ENCODE assay signal across 30 mouse cellular contexts in the genomic region with DNA sequence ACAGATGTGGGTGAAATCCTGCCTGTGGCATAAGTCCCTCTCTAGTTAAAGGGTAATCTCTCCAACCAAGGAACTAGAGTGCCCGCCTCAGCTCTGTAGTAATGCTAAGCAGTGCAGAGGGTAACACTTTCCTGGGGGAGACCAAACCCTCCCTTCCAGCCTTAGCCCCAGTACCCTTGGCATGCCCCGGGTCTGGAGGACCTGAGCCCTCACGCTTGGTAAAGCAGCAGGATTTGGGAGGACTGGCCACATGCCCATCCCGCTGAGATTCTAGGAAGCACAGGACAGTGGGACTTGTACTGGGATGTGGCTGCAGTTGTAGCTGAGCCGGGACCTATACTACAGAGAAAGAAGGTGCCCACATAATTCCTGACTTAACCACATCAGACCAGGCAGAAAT. TPM values are rescaled to one million over a fixed set of nuclear protein-coding genes. Genes with fewer than 3 reads are reported as not detected.
DNase-seq lines count a peak whose midpoint lies in the region; ATAC-seq and TF ChIP-seq lines count a peak whose summit lies in the region.
"Had no signal": no experiment of that assay in that cellular context is flagged by ENCODE, and none has a peak within 500 bp of the region (broad histone marks: within the 10 kb centered on the region; RNA-seq: fewer than 3 reads in every experiment).

No protein-coding gene starts in this region.

- no peaks in the 10 kb centered on the region for H3K4me1 ChIP-seq in cerebellum, adult 2 months (ENCODE audit: control insufficient read depth, insufficient read depth, low read length)
- peaks cover 27% of the 10 kb centered on the region for H3K4me1 ChIP-seq in kidney, adult 2 months (ENCODE audit: control insufficient read depth, insufficient read depth, low read length)
- H3K4me1 ChIP-seq in limb, embryonic 11.5 days (ENCODE audit: control insufficient read depth, insufficient read depth, low read length): peaks cover 2% of the 10 kb centered on the region; the same call in 1 of the 2 replicates
- H3K4me1 ChIP-seq in limb, embryonic 10.5 days: peaks cover 34% of the 10 kb centered on the region
- H3K4me1 ChIP-seq in midbrain, embryonic 13.5 days (replicated peaks): 0 out of 2 replicates have a peak, but pooled peaks cover 7% of the 10 kb centered on the region

- no peak overlapping the region for H3K9ac ChIP-seq in limb, embryonic 11.5 days (ENCODE audit: low read length)
- H3K9ac ChIP-seq in midbrain, embryonic 13.5 days (replicated peaks): no peak overlapping the region
- H3K9ac ChIP-seq: forebrain, postnatal 0 days; heart, embryonic 15.5 days; hindbrain, embryonic 12.5 days; liver, embryonic 15.5 days; lung, embryonic 15.5 days had no signal

- TF ChIP-seq POLR2A in cerebellum, adult 2 months (IDR thresholded peaks at IDR 0.05; ENCODE audit: borderline replicate concordance, insufficient read depth, low read length): no peak
- TF ChIP-seq POLR2A in kidney, adult 2 months (IDR thresholded peaks at IDR 0.05; ENCODE audit: low read depth, low read length): no peak

- ATAC-seq in limb, embryonic 11.5 days (ENCODE audit: insufficient number of reproducible peaks, low FRiP score, low TSS enrichment, low read depth): no peak; the same call in 1 of the 2 replicates
- ATAC-seq in midbrain, embryonic 13.5 days: no peak
- ATAC-seq: forebrain, postnatal 0 days; hindbrain, postnatal 0 days; intestine, postnatal 0 days; midbrain, embryonic 16.5 days had no signal

- no peaks in the 10 kb centered on the region for H3K36me3 ChIP-seq in kidney, adult 2 months (ENCODE audit: control insufficient read depth, insufficient read depth, low read length)
- no peaks in the 10 kb centered on the region for H3K36me3 ChIP-seq in limb, embryonic 11.5 days (ENCODE audit: control insufficient read depth, insufficient read depth, low read length)
- H3K36me3 ChIP-seq in limb, embryonic 10.5 days: no peaks in the 10 kb centered on the region
- H3K36me3 ChIP-seq in midbrain, embryonic 13.5 days: no peaks in the 10 kb centered on the region
- H3K36me3 ChIP-seq: heart, embryonic 15.5 days; hindbrain, embryonic 12.5 days; liver, embryonic 15.5 days; lung, embryonic 15.5 days had no signal

- DNase-seq in cerebellum, postnatal 10 days: peak; percentile 27 to 49
- DNase-seq in cerebellum, adult 2 months: no peak
- peak; percentile 63 for DNase-seq in kidney, adult 2 months
- DNase-seq in kidney, adult 11 months: no peak
- peak; percentile 19 for DNase-seq in limb, embryonic 11.5 days (ENCODE audit: low spot score)
- no peak for DNase-seq in limb, embryonic 10.5 days (ENCODE audit: low spot score)
- peak; percentile 56 to 77 for DNase-seq in kidney, postnatal 25 days
- DNase-seq: adrenal gland, postnatal 25 days; cerebellum, adult 11-12 months; cerebellum, postnatal 14 days; forebrain, postnatal 0 days; liver; right cerebral cortex, postnatal 4 days; thymus, adult 2 months; thymus, postnatal 36 days had no signal

- TF ChIP-seq CTCF in cerebellum, adult 2 months (IDR thresholded peaks at IDR 0.05; ENCODE audit: borderline replicate concordance, insufficient read depth, low read depth, low read length): no peak
- no peak for TF ChIP-seq CTCF in kidney, adult 2 months (conservative IDR thresholded peaks at IDR 0.05; ENCODE audit: insufficient read depth, insufficient read length, low read depth, low read length)

- H3K27ac ChIP-seq in cerebellum, adult 2 months (ENCODE audit: insufficient read depth, low read length): no peak overlapping the region
- no peak overlapping the region for H3K27ac ChIP-seq in kidney, adult 2 months (ENCODE audit: insufficient read depth, low read depth, low read length)
- no peak overlapping the region for H3K27ac ChIP-seq in limb, embryonic 11.5 days (replicated peaks; ENCODE audit: low read depth, low read length)
- no peak overlapping the region for H3K27ac ChIP-seq in limb, embryonic 10.5 days
- no peak overlapping the region for H3K27ac ChIP-seq in midbrain, embryonic 13.5 days
- H3K27ac ChIP-seq: heart, embryonic 10.5 days; heart, embryonic 15.5 days; hindbrain, embryonic 12.5 days; hindbrain, postnatal 0 days; liver, embryonic 15.5 days; lung, embryonic 15.5 days; midbrain, embryonic 10.5 days; stomach, postnatal 0 days had no signal

- no peak overlapping the region for H3K4me3 ChIP-seq in cerebellum, adult 2 months (replicated peaks; ENCODE audit: insufficient read depth, low read depth, low read length)
- no peak overlapping the region for H3K4me3 ChIP-seq in kidney, adult 2 months (ENCODE audit: insufficient read depth, low read depth, low read length)
- no peak overlapping the region for H3K4me3 ChIP-seq in limb, embryonic 11.5 days (ENCODE audit: low read depth, low read length)
- no peak overlapping the region for H3K4me3 ChIP-seq in limb, embryonic 10.5 days
- no peak overlapping the region for H3K4me3 ChIP-seq in midbrain, embryonic 13.5 days (replicated peaks)
- H3K4me3 ChIP-seq: erythroblast, embryonic 14.5 days; heart, embryonic 10.5 days; heart, embryonic 15.5 days; hindbrain, embryonic 12.5 days; liver, embryonic 15.5 days; lung, embryonic 15.5 days; midbrain, embryonic 10.5 days had no signal

- no peak overlapping the region for H3K4me2 ChIP-seq in limb, embryonic 11.5 days (ENCODE audit: low read depth, severe bottlenecking)
- H3K4me2 ChIP-seq in midbrain, embryonic 13.5 days (replicated peaks): no peak overlapping the region
- H3K4me2 ChIP-seq: heart, embryonic 15.5 days; hindbrain, embryonic 12.5 days; liver, embryonic 15.5 days; lung, embryonic 15.5 days had no signal

- no peaks in the 10 kb centered on the region for H3K9me3 ChIP-seq in limb, embryonic 11.5 days (ENCODE audit: control insufficient read depth, low read length)
- H3K9me3 ChIP-seq in limb, embryonic 10.5 days (replicated peaks): no peaks in the 10 kb centered on the region
- H3K9me3 ChIP-seq in midbrain, embryonic 13.5 days: no peaks in the 10 kb centered on the region
- H3K9me3 ChIP-seq: heart, embryonic 10.5 days; heart, embryonic 15.5 days; liver, embryonic 15.5 days; midbrain, embryonic 10.5 days had no signal

- 45% methylated on average over 5 of the region's 5 CpGs for WGBS in cerebellum, adult 2 months
- WGBS in kidney, adult 2 months: 45% methylated on average over 5 of the region's 5 CpGs
- WGBS in limb, embryonic 11.5 days: 91% methylated on average over 5 of the region's 5 CpGs
- 88% methylated on average over 5 of the region's 5 CpGs for WGBS in limb, embryonic 10.5 days
- 87% methylated on average over 5 of the region's 5 CpGs for WGBS in midbrain, embryonic 13.5 days

- no peaks in the 10 kb centered on the region for H3K27me3 ChIP-seq in cerebellum, adult 2 months (ENCODE audit: control insufficient read depth, insufficient read depth, low read length)
- H3K27me3 ChIP-seq in kidney, adult 2 months (replicated peaks; ENCODE audit: control insufficient read depth, insufficient read depth, low read length): no peaks in the 10 kb centered on the region
- no peaks in the 10 kb centered on the region for H3K27me3 ChIP-seq in limb, embryonic 11.5 days (ENCODE audit: control insufficient read depth, insufficient read depth, low read length)
- H3K27me3 ChIP-seq in limb, embryonic 10.5 days (ENCODE audit: low read depth, poor library complexity, severe bottlenecking): no peaks in the 10 kb centered on the region
- H3K27me3 ChIP-seq in midbrain, embryonic 13.5 days: no peaks in the 10 kb centered on the region
- H3K27me3 ChIP-seq: heart, embryonic 15.5 days; hindbrain, embryonic 12.5 days; liver, embryonic 15.5 days; lung, embryonic 15.5 days had no signal

RNA-seq across cellular contexts. Expression of gene Hacl1, which starts 13.7 kb away (rescaled TPM):
- polyA plus RNA-seq in cerebellum, adult 2 months (2012; rRNA removed): 15.9 and 19.8 TPM in 2 replicates
- polyA plus RNA-seq in kidney, adult 2 months (2012; rRNA removed): 129 and 154 TPM in 2 replicates
- 6.5 and 10.9 TPM in 2 replicates for polyA plus RNA-seq in limb, embryonic 11.5 days (2014; fragmentation: Nextera tagmentation; extraction: Ambion mirVana)
- polyA plus RNA-seq in limb, embryonic 10.5 days (2016; fragmentation: Nextera tagmentation; extraction: Ambion mirVana): 6.1 and 9.4 TPM in 2 replicates
- polyA plus RNA-seq in midbrain, embryonic 13.5 days (2015; fragmentation: Nextera tagmentation; extraction: Ambion mirVana): 7.5 and 8.6 TPM in 2 replicates

RNA-seq across cellular contexts. Expression of gene Btd, which starts 14.0 kb away (rescaled TPM):
- polyA plus RNA-seq in cerebellum, adult 2 months (2012; rRNA removed): 19.9 and 20.5 TPM in 2 replicates
- 119 and 134 TPM in 2 replicates for polyA plus RNA-seq in kidney, adult 2 months (2012; rRNA removed)
- polyA plus RNA-seq in limb, embryonic 11.5 days (2014; fragmentation: Nextera tagmentation; extraction: Ambion mirVana): 18.1 and 18.9 TPM in 2 replicates
- polyA plus RNA-seq in limb, embryonic 10.5 days (2016; fragmentation: Nextera tagmentation; extraction: Ambion mirVana): 12.1 and 16.3 TPM in 2 replicates
- polyA plus RNA-seq in midbrain, embryonic 13.5 days (2015; fragmentation: Nextera tagmentation; extraction: Ambion mirVana): 13.6 and 14.8 TPM in 2 replicates

RNA-seq across cellular contexts. Expression of gene Gm49387, which starts 14.1 kb away (rescaled TPM):
- polyA plus RNA-seq in cerebellum, adult 2 months (2012; rRNA removed): not detected in 2 replicates
- polyA plus RNA-seq in kidney, adult 2 months (2012; rRNA removed): not detected in 2 replicates
- 1.0 and 1.6 TPM in 2 replicates for polyA plus RNA-seq in limb, embryonic 11.5 days (2014; fragmentation: Nextera tagmentation; extraction: Ambion mirVana)
- polyA plus RNA-seq in limb, embryonic 10.5 days (2016; fragmentation: Nextera tagmentation; extraction: Ambion mirVana): 0.36 and 0.50 TPM in 2 replicates
- polyA plus RNA-seq in midbrain, embryonic 13.5 days (2015; fragmentation: Nextera tagmentation; extraction: Ambion mirVana): not detected in 2 replicates
- polyA plus RNA-seq: cortical plate, adult 2 months; erythroblast, embryonic 14.5 days; forebrain, embryonic 11.5 days; hindbrain, postnatal 0 days; midbrain, embryonic 16.5 days; neural tube, embryonic 11.5 days; thymus, adult 2 months had no signal

Comparison
In these comparisons a context has a peak if more than half of its experiments do, and no peak if none do; other contexts are left out.
1. DNase-seq: peak in cerebellum, postnatal 10 days (2 of 2), kidney, adult 2 months (single experiment), limb, embryonic 11.5 days (single experiment) and kidney, postnatal 25 days (2 of 2); none in cerebellum, adult 2 months (0 of 2), kidney, adult 11 months (single experiment) and limb, embryonic 10.5 days (single experiment).